Mouse (Mus musculus) central nervous system, embryonic 18 days (tissue): Measurements from ENCODE around the gene Grin1. TPM values are rescaled to one million over a fixed set of nuclear protein-coding genes. Genes with fewer than 3 reads are reported as not detected.

ENCODE experiments used
- polyA plus RNA-seq: library from polyadenylated mRNA; depleted of rRNA; stranded (reverse); fragments of >200 nt; gene quantifications from 2 replicates; pipeline ENCODE4 v1.2.3, GENCODE M21; 2012; rRNA removed

Gene Grin1
- 60.3 and 61.9 TPM in 2 replicates for polyA plus RNA-seq

GRCm38 (mm10) chr2:25318971-25319773 is at the start of gene Grin1:
Gene Grin1, minus strand, starts transcription at chr2:25319187.

GRCm38 (mm10) chr2:25365091-25365761 is 46.2 kb upstream of the Grin1 start, which contains the start of gene Uap1l1:
Gene Uap1l1, minus strand, starts transcription at chr2:25365682.

GRCm38 (mm10) chr2:25356208-25357079 is 37.5 kb upstream of the Grin1 start, which contains the start of gene Dpp7:
Gene Dpp7, minus strand, starts transcription at chr2:25356359.

GRCm38 (mm10) chr2:25332286-25333160 is 13.5 kb upstream of the Grin1 start, which contains the start of gene Man1b1:
Gene Man1b1, plus strand, starts transcription at chr2:25332338.

GRCm38 (mm10) chr2:25289651-25290050 is 29.3 kb downstream of the Grin1 start, which contains the start of gene Lrrc26:
Gene Lrrc26, plus strand, starts transcription at chr2:25289915.

GRCm38 (mm10) chr2:25287927-25288649 is 30.9 kb downstream of the Grin1 start, which contains the start of gene Tmem210:
Gene Tmem210, plus strand, starts transcription at chr2:25288145.

GRCm38 (mm10) chr2:25271827-25272511 is 47.0 kb downstream of the Grin1 start, which contains the start of the genes Ssna1 and Anapc2:
Gene Ssna1, minus strand, starts transcription at chr2:25272438.
Gene Anapc2, plus strand, starts transcription at chr2:25272478.

GRCm38 (mm10) chr2:25262291-25262767 is 56.7 kb downstream of the Grin1 start, which contains the start of gene Tprn:
Gene Tprn, plus strand, starts transcription at chr2:25262618.

GRCm38 (mm10) chr2:25255284-25255779 is 63.7 kb downstream of the Grin1 start, which contains the start of gene Tmem203:
Gene Tmem203, plus strand, starts transcription at chr2:25255439.

GRCm38 (mm10) chr2:25246183-25247072 is 72.6 kb downstream of the Grin1 start, which contains the start of gene AL732309.1:
Gene AL732309.1, minus strand, starts transcription at chr2:25246863.

GRCm38 (mm10) chr2:25242101-25242506 is 76.9 kb downstream of the Grin1 start, which contains the start of the genes Rnf208 and Cysrt1:
Gene Rnf208, plus strand, starts transcription at chr2:25242255.
Gene Cysrt1, minus strand, starts transcription at chr2:25242452.

Other genes starting within 250 kb of the Grin1 start
- gene Entpd8, start 238.9 kb downstream of the Grin1 start, polyA plus RNA-seq: 0.16 and 0.28 TPM in 2 replicates
- 0.07 TPM in 1 of 2 replicates, not detected in the other for gene Noxa1, start 224.0 kb downstream of the Grin1 start, polyA plus RNA-seq
- 26.0 and 28.6 TPM in 2 replicates for gene Nrarp, start 138.4 kb downstream of the Grin1 start, polyA plus RNA-seq
- 1.9 and 2.2 TPM in 2 replicates for gene Tor4a, start 122.3 kb downstream of the Grin1 start, polyA plus RNA-seq
- gene Nelfb, start 107.7 kb downstream of the Grin1 start, polyA plus RNA-seq: 69.1 and 73.7 TPM in 2 replicates
- gene Stpg3, start 104.5 kb downstream of the Grin1 start, polyA plus RNA-seq: 0.05 TPM in 1 of 2 replicates, not detected in the other
- 0.13 TPM in 2 replicates for gene Fam166a, start 100.4 kb downstream of the Grin1 start, polyA plus RNA-seq
- 424 and 435 TPM in 2 replicates for gene Tubb4b, start 94.5 kb downstream of the Grin1 start, polyA plus RNA-seq
- gene Slc34a3, start 84.8 kb downstream of the Grin1 start, polyA plus RNA-seq: 0.03 TPM in 1 of 2 replicates, not detected in the other
- gene Rnf224, start 82.4 kb downstream of the Grin1 start, polyA plus RNA-seq: 0.05 TPM in 1 of 2 replicates, not detected in the other
- gene Rnf208, start 76.9 kb downstream of the Grin1 start, polyA plus RNA-seq: 126 and 144 TPM in 2 replicates
- 0.37 and 3.0 TPM in 2 replicates for gene Cysrt1, start 76.7 kb downstream of the Grin1 start, polyA plus RNA-seq
- gene AL732309.1, start 72.3 kb downstream of the Grin1 start, polyA plus RNA-seq: 16.6 and 17.1 TPM in 2 replicates
- gene Tmem203, start 63.7 kb downstream of the Grin1 start, polyA plus RNA-seq: 22.0 and 25.2 TPM in 2 replicates
- 6.2 and 6.9 TPM in 2 replicates for gene Tprn, start 56.6 kb downstream of the Grin1 start, polyA plus RNA-seq
- gene Ssna1, start 46.7 kb downstream of the Grin1 start, polyA plus RNA-seq: 123 TPM in 2 replicates
- gene Anapc2, start 46.7 kb downstream of the Grin1 start, polyA plus RNA-seq: 107 and 110 TPM in 2 replicates
- not detected in 2 replicates for gene Tmem210, start 31.0 kb downstream of the Grin1 start, polyA plus RNA-seq
- 0.05 TPM in 1 of 2 replicates, not detected in the other for gene Lrrc26, start 29.3 kb downstream of the Grin1 start, polyA plus RNA-seq
- gene Man1b1, start 13.2 kb upstream of the Grin1 start, polyA plus RNA-seq: 24.1 and 24.3 TPM in 2 replicates
- gene Dpp7, start 37.2 kb upstream of the Grin1 start, polyA plus RNA-seq: 40.8 and 43.8 TPM in 2 replicates
- gene Uap1l1, start 46.5 kb upstream of the Grin1 start, polyA plus RNA-seq: 3.7 and 4.6 TPM in 2 replicates
- gene Sapcd2, start 53.1 kb upstream of the Grin1 start, polyA plus RNA-seq: 16.3 and 17.1 TPM in 2 replicates
- 9.8 and 11.4 TPM in 2 replicates for gene Entpd2, start 76.7 kb upstream of the Grin1 start, polyA plus RNA-seq
- 549 and 616 TPM in 2 replicates for gene Npdc1, start 80.2 kb upstream of the Grin1 start, polyA plus RNA-seq
- 0.20 and 0.26 TPM in 2 replicates for gene Fut7, start 104.1 kb upstream of the Grin1 start, polyA plus RNA-seq
- 42.3 and 48.1 TPM in 2 replicates for gene Abca2, start 109.5 kb upstream of the Grin1 start, polyA plus RNA-seq
- gene Clic3, start 137.7 kb upstream of the Grin1 start, polyA plus RNA-seq: 0.82 and 3.4 TPM in 2 replicates
- gene Paxx, start 141.9 kb upstream of the Grin1 start, polyA plus RNA-seq: 155 and 156 TPM in 2 replicates
- gene Ptgds, start 150.9 kb upstream of the Grin1 start, polyA plus RNA-seq: 539 and 800 TPM in 2 replicates
- not detected in 2 replicates for gene Lcn12, start 174.7 kb upstream of the Grin1 start, polyA plus RNA-seq
- 30.0 and 36.6 TPM in 2 replicates for gene Fbxw5, start 181.6 kb upstream of the Grin1 start, polyA plus RNA-seq
- 2.5 and 4.0 TPM in 2 replicates for gene C8g, start 182.5 kb upstream of the Grin1 start, polyA plus RNA-seq
- 9.5 and 10.1 TPM in 2 replicates for gene Traf2, start 227.8 kb upstream of the Grin1 start, polyA plus RNA-seq
- gene Edf1, start 238.7 kb upstream of the Grin1 start, polyA plus RNA-seq: 200 and 205 TPM in 2 replicates